Mouse (Mus musculus): ENCODE data around the gene Nccrp1.

Gene Nccrp1

DNA sequence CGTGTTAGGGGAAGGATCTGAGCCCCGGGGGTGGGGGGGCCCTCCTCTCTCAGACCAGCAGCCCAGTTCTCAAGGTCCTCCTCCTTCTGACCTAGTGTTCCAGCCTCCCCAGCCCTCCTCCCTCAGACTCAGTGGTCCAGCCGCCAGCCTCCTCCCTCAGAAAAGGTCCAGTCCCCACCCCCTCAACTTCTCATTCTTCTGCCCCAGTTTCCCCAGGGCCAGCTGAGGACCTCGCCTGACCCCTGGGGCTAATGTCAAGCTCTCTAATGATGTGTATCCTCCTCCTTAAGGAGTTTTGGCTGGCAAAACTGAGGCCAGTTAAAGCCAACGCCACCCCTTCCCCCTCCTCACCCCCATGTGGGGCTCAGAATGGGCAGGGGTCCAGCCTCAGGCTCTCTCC, at the start of gene Nccrp1:
Gene Nccrp1, minus strand, starts transcription at position 101 of the 400 bp plus-strand sequence.
- ChIA-PET POLR2A (interaction anchor here in 3 of 4 experiments (0.8 to 3.6 kb wide), 8 partner anchors 9 to 186 kb away, joined by 3 to 25 read pairs (median 4); no protein-coding TSS in a partner anchor), CTCF (interaction anchor here in 3 of 4 experiments (1.1 to 1.9 kb wide), 4 partner anchors 19 kb away, joined by 3 to 7 read pairs (median 4); no protein-coding TSS in a partner anchor)

- ChIA-PET CTCF (interaction anchor here (0.5 to 3.9 kb wide), 12 partner anchors 15 to 447 kb away, joined by 3 to 31 read pairs (median 4); partner anchors contain the start of gene Gmfg (in 2 of the 4)), POLR2A (interaction anchor here (0.5 to 12.6 kb wide), 58 partner anchors 8 to 1385 kb away, joined by 3 to 318 read pairs (median 5); partner anchors contain the start of genes Gmfg (in 3 of the 4), Med29 (in 2 of the 4), Paf1 (in 2 of the 4) and Fbxo27 (in 1 of the 4))
Measured at GRCm38 (mm10) chr7:28595751-28596435, 48.8 kb upstream of the Nccrp1 start.

DNA sequence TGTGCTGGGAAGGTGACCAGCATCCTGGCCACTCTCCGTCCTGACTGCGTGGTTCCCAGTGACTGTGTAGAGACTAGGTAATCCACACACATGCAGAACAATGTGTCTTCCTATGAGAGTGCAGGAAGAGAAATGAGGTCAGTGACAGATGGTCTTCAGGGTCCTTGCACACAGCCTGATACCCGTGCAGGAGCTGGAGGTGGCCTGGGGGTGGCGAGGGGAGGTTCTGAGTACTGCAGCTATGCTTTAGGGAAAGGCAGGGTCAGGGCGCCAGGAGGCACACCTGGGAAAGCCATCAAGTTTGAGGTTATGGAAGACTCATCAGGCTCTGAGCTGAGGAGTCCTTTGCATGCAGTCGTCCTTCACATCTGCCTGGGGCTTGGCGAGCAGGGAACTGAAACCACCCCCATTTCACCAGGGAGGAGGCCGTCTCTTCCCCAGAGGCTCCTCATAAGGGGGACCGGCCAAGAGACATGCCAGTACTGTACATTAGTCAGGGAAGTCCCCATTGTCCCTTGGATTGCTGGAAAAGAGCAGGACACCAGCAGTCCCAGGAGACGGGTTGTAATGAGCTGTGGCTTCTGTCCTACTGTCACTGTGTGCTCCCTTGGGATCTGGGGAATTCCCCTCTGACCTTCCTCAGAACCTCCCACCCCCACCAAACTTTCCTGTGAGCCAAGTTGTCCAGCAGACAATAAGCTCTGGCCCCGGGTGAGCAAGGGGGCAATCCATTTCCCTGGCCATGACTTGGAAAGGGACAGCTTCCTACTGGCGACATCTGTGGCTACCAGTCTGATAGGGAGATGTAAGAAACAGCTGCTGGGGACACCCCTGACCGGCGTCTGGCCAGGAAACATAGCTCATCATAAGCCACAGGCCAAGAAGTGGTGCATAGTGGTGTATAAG, 46.4 kb upstream of the Nccrp1 start:
- POLR2A ChIA-PET: interaction anchor here in 3 of 4 experiments (0.6 to 12.6 kb wide), 21 partner anchors 9 to 257 kb away, joined by 3 to 318 read pairs (median 4); partner anchors contain the start of genes Rps16 (in 2 of the 3), Fbxo17 (in 1 of the 3), Gmfg (in 1 of the 3) and Med29 (in 1 of the 3)
- CTCF ChIA-PET: interaction anchor here in 2 of 4 experiments (0.5 to 3.0 kb wide), 12 partner anchors 14 to 325 kb away, joined by 3 to 12 read pairs (median 4); partner anchors contain the start of genes Mrps12 (in 1 of the 2) and Sars2 (in 1 of the 2)

DNA sequence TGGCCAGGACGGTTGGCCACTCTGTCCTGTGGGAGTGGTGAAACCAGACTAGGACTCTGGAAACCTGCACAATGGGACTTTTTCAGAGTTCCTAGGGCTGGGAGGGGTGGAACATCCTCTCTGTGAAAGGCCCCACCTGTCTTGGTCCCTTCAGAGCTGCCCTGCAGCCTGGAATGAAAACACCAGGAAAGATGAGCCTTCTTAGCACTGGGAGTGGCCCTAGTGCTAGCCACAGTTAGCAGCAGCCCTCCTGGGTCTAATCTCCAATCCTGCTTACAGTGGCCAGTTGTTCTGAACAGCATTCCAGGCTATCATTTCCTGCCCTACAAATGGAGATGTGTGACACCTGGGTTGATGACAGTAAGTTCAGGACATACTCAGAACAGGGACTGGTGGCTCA, 44.8 kb upstream of the Nccrp1 start:
- ChIA-PET CTCF (interaction anchor here in 2 of 4 experiments (1.1 to 1.3 kb wide), 2 partner anchors 24 to 145 kb away, joined by 3 to 4 read pairs; no protein-coding TSS in a partner anchor), POLR2A (interaction anchor here in 3 of 4 experiments (0.7 to 12.6 kb wide), 5 partner anchors 7 to 150 kb away, joined by 4 to 318 read pairs (median 16); partner anchors contain the start of genes Mrps12 (in 1 of the 3) and Sars2 (in 1 of the 3))

- ChIA-PET CTCF (no interaction called here), POLR2A (interaction anchor here in 3 of 4 experiments (0.6 to 5.8 kb wide), 5 partner anchors 9 to 10 kb away, joined by 4 to 35 read pairs (median 4); partner anchors contain the start of genes Pak4 (in 1 of the 3) and Samd4b (in 1 of the 3))
Measured at GRCm38 (mm10) chr7:28587644-28588043, 40.6 kb upstream of the Nccrp1 start.

GRCm38 (mm10) chr7:28586663-28587411, 39.8 kb upstream of the Nccrp1 start:
- ChIA-PET CTCF (interaction anchor here in 1 of 4 experiments (0.6 kb wide), 1 partner anchor 150 kb away, joined by 3 read pairs; the partner anchor contains the start of gene Gmfg), POLR2A (interaction anchor here in 2 of 4 experiments (0.6 to 5.8 kb wide), 4 partner anchors 8 to 132 kb away, joined by 3 to 35 read pairs (median 4); partner anchors contain the start of genes Pak4 (in 1 of the 2) and Samd4b (in 1 of the 2))

- CTCF ChIA-PET: interaction anchor here in 3 of 4 experiments (0.6 to 1.1 kb wide), 5 partner anchors 12 to 1059 kb away, joined by 3 to 8 read pairs (median 4); no protein-coding TSS in a partner anchor
- POLR2A ChIA-PET: interaction anchor here in 3 of 4 experiments (0.5 to 5.8 kb wide), 14 partner anchors 8 to 234 kb away, joined by 3 to 35 read pairs (median 6); partner anchors contain the start of genes Pak4 (in 2 of the 3), Samd4b (in 2 of the 3), Nccrp1 (in 1 of the 3) and Rps16 (in 1 of the 3)
Measured at GRCm38 (mm10) chr7:28585001-28585400, 37.9 kb upstream of the Nccrp1 start.

DNA sequence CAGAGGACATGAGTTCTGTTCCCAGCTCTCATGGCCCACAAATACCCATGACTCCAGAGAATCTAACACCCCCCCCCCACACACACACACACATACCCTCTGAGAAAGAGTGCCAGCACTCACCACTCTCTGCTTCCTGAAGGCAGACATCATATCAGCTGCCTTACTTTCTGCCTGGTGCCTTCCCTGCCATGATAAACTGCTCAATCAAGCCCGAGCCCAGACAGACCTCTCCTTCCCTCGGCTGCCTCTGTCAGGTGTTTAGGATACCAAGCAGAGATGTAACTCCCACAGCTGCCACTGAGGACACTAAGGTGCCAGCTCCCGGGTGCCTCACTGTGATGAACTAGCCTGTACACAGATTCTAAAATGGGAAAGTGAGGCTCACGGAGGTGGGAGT, 37.4 kb upstream of the Nccrp1 start:
- ChIA-PET POLR2A (interaction anchor here in 3 of 4 experiments (1.1 to 5.8 kb wide), 13 partner anchors 8 to 234 kb away, joined by 3 to 35 read pairs (median 6); partner anchors contain the start of genes Nccrp1 (in 1 of the 3), Pak4 (in 1 of the 3), Rps16 (in 1 of the 3) and Samd4b (in 1 of the 3)), CTCF (interaction anchor here (0.6 to 1.5 kb wide), 6 partner anchors 14 to 1058 kb away, joined by 3 to 8 read pairs (median 4); partner anchors contain the start of genes Pak4 (in 1 of the 4) and Samd4b (in 1 of the 4))

GRCm38 (mm10) chr7:28583570-28584344, 36.7 kb upstream of the Nccrp1 start:
- POLR2A ChIA-PET: interaction anchor here (0.5 to 5.8 kb wide), 20 partner anchors 7 to 593 kb away, joined by 3 to 35 read pairs (median 4); partner anchors contain the start of genes Nccrp1 (in 1 of the 4), Pak4 (in 1 of the 4), Rps16 (in 1 of the 4) and Samd4b (in 1 of the 4)

GRCm38 (mm10) chr7:28582841-28583240, 35.8 kb upstream of the Nccrp1 start:
- ChIA-PET POLR2A (interaction anchor here in 2 of 4 experiments (1.1 to 15.0 kb wide), 7 partner anchors 11 to 24 kb away, joined by 4 to 318 read pairs (median 16); partner anchors contain the start of genes Pak4 (in 2 of the 2) and Samd4b (in 2 of the 2)), CTCF (no interaction called here)

More at GRCm38 (mm10) chr7:28583570-28584344, 36.7 kb upstream of the Nccrp1 start:
- CTCF ChIA-PET: interaction anchor here (0.6 to 1.5 kb wide), 6 partner anchors 13 to 630 kb away, joined by 3 to 7 read pairs (median 4); partner anchors contain the start of genes Pak4 (in 1 of the 4) and Samd4b (in 1 of the 4)

- CTCF ChIA-PET: interaction anchor here in 1 of 4 experiments (1.4 kb wide), 1 partner anchor 16 kb away, joined by 4 read pairs; no protein-coding TSS in a partner anchor
Measured at GRCm38 (mm10) chr7:28581721-28582120, 34.7 kb upstream of the Nccrp1 start.

DNA sequence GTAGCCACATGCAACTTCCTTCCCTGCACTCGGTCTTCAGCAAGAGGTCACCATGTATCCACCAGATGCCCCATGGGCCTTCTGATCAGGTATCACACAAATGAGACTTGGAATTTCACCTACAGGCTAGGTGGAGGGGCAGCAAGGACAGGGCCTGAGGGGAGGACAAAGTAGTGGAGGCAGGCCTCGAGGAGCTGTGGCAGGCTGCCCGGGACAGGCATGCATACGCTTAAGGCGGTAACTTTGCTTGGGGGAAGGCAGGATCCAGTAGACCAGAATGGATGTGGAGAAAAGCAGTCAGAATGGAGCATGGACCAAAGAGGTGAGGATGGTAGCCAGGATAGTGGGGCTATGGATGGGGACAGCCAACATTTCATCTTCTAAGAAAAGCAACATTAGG, 32.8 kb upstream of the Nccrp1 start:
- CTCF ChIA-PET: interaction anchor here (0.5 to 3.9 kb wide), 8 partner anchors 11 to 412 kb away, joined by 3 to 30 read pairs (median 4); partner anchors contain the start of gene Gmfg (in 1 of the 4)
- POLR2A ChIA-PET: interaction anchor here (0.6 to 15.0 kb wide), 21 partner anchors 9 to 204 kb away, joined by 3 to 318 read pairs (median 9); partner anchors contain the start of genes Fbxo27 (in 2 of the 4), Pak4 (in 2 of the 4), Samd4b (in 2 of the 4) and Mrps12 (in 1 of the 4)

More at GRCm38 (mm10) chr7:28581721-28582120, 34.7 kb upstream of the Nccrp1 start:
- POLR2A ChIA-PET: interaction anchor here in 2 of 4 experiments (0.8 to 15.0 kb wide), 5 partner anchors 9 to 94 kb away, joined by 4 to 318 read pairs (median 51); partner anchors contain the start of genes Pak4 (in 2 of the 2) and Samd4b (in 2 of the 2)

DNA sequence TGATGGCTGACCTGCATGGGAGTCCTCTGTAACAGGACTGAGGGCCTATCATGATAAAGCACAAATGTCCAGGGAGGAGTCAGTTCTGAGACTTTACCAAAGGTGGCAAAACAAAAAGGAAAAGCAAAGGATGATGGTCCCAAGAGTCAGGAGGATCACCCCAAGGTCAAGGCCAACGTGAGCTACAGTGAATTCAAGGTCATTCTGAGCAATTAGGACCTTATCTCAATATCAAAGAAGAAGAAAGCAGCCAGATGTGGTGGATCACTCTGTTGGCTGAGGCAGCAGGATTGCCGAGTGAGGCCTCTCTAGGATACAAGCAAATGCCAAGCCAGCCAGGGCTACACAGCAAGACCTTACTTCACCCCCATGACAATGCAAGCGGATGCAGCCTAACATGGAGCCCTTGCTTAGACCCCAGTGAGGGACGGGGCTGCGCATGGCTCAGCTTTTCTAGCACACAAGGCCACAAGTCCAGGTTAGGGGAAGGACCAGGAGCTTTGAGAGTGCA, 31.5 kb upstream of the Nccrp1 start:
- ChIA-PET CTCF (interaction anchor here (0.6 to 3.9 kb wide), 10 partner anchors 10 to 1381 kb away, joined by 3 to 30 read pairs (median 5); partner anchors contain the start of gene Gmfg (in 1 of the 4)), POLR2A (interaction anchor here (0.6 to 15.0 kb wide), 66 partner anchors 8 to 1293 kb away, joined by 3 to 318 read pairs (median 5); partner anchors contain the start of genes Rps16 (in 3 of the 4), Med29 (in 2 of the 4), Paf1 (in 2 of the 4) and Pak4 (in 2 of the 4))

GRCm38 (mm10) chr7:28577826-28578542, 30.9 kb upstream of the Nccrp1 start:
- ChIA-PET CTCF (interaction anchor here in 3 of 4 experiments (1.0 to 3.9 kb wide), 11 partner anchors 9 to 140 kb away, joined by 3 to 30 read pairs (median 5); partner anchors contain the start of genes Gmfg (in 1 of the 3), Pak4 (in 1 of the 3) and Samd4b (in 1 of the 3)), POLR2A (interaction anchor here in 3 of 4 experiments (0.5 to 15.0 kb wide), 68 partner anchors 7 to 1292 kb away, joined by 3 to 318 read pairs (median 5); partner anchors contain the start of genes Med29 (in 2 of the 3), Paf1 (in 2 of the 3), Pak4 (in 2 of the 3) and Rps16 (in 2 of the 3))
